Mouse (Mus musculus): ENCODE measurements around the gene Tgtp2.
"Not testable (repeated sequence)": the region's sequence is repeated elsewhere in the genome, so short reads cannot be mapped to it uniquely, and the experiment has no call there.

The Tgtp2 gene

GRCm38 (mm10) chr11:49086858-49087361, 22.9 kb upstream of the Tgtp2 start:
- peak in 1 of 2 experiments; percentile 17 for DNase-seq (ENCODE audit: low read depth in 2 of 2, low spot score in 2 of 2)

GRCm38 (mm10) chr11:49084875-49085274, 20.9 kb upstream of the Tgtp2 start:
- peak; percentile 57 to 64 for DNase-seq (ENCODE audit: low read depth in 2 of 2, low spot score in 2 of 2)

DNA sequence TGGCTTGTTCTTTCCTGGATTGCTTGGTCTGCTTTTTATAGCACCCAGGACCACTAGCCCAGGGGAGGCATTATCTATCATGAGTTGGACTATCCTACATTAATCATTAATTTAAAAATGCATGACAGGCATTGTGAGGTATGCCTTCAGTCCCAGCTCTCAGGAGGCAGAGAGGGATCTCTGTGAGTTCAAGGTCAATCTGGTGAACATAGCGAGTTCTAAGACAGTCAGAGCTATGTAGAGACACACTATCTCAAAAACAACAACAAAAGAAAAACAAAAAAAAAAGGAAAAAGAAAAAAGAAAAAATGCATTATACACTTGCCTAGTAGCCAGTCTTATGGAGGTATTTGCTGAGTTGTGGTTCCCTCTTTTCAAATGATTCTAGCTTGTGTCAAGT, 20.4 kb upstream of the Tgtp2 start:
- no peak for DNase-seq (ENCODE audit: low read depth in 2 of 2, low spot score in 2 of 2)

DNA sequence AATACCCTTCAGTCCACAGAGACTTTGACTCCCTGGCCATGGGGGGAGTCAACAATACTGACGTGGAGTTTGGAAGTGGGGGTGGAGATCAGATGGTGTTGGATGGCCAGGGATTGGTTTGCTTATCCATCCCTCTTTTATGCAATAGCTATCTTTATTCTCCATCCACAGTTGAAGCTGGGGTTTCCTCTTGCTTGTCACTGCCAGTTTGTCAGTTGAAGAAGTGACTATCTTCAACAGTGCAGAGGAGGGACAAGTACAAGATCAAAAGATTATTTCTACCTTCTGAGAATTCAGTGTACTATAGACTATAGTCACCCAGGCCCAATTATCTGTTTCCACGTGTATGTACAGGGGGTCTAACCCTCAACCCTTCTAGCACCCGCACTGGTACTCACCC, 19.8 kb upstream of the Tgtp2 start:
- no peak for DNase-seq (ENCODE audit: low read depth in 2 of 2, low spot score in 2 of 2)

DNA sequence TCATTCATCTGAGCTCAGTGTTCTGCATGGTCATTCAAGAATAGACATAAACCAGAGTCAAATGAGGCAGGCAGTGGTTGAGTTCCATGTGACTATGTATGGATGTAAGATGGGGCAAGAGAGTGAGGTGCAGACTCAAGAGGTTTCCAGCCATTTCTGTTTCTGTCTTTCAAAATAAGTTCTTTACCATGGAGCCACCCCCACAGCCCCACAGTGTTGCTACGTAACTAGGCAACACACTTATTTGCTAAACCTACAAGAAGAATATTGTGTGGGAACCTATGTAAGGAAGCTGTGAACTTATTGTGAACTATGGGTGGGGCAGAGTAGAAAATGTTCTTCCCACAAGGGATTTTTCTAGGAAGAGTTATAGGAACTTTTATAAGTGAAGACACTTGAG, 19.1 kb upstream of the Tgtp2 start:
- peak in 1 of 2 experiments; percentile 43 for DNase-seq (ENCODE audit: low read depth in 2 of 2, low spot score in 2 of 2)

DNA sequence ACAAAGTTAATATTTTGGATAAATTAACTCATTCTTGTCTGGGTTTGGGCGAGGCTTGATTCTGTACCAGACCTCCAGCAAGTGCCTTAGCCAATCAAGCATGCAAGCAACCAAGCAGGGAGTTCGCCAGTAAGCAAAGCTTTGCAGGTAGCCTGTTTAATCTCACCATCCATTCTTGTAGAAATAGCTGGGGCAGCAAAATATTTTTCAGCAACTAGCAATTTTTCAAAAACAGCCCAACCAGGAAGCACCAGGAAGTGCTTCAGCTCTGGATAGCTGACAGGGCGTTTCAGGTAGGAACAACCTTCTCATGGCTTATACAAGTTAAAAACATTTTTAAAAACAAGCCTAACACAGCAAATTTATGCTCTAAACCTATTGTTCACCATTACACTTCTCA, 17.9 kb upstream of the Tgtp2 start:
- DNase-seq (ENCODE audit: low read depth in 2 of 2, low spot score in 2 of 2) = no peak

- no peak for DNase-seq (ENCODE audit: low read depth in 2 of 2, low spot score in 2 of 2)
Observed at GRCm38 (mm10) chr11:49081356-49081755, 17.4 kb upstream of the Tgtp2 start.

GRCm38 (mm10) chr11:49080636-49081035, 16.6 kb upstream of the Tgtp2 start:
- no peak for DNase-seq (ENCODE audit: low read depth in 2 of 2, low spot score in 2 of 2)

DNA sequence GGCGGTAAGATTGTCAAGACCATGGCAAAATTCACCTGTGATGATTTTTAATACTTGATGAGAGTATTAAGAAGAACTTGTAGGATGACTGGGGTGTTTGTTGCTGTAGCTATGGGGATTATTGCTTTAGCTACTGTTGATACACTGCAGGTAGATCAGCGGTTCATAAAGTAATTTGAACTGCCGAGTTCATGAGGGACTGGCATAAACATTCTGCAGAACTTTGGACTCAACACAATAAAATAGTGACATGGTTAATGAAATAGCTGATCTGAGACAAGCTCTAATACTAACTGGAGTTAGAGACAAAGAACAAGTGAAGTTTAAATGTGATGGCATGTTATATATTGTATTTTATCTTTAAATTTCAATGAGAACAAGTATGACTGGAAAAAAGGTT, 14.7 kb upstream of the Tgtp2 start:
- DNase-seq (ENCODE audit: low read depth in 2 of 2, low spot score in 2 of 2) = no peak

GRCm38 (mm10) chr11:49077012-49077411, 13.0 kb upstream of the Tgtp2 start:
- DNase-seq (ENCODE audit: low read depth in 2 of 2, low spot score in 2 of 2) = no peak

GRCm38 (mm10) chr11:49076001-49076757, 12.2 kb upstream of the Tgtp2 start, which contains the start of gene Ifi47:
Ifi47 (plus strand) TSS chr11:49076587.
- DNase-seq (ENCODE audit: low read depth in 2 of 2, low spot score in 2 of 2) = not testable (repeated sequence)

GRCm38 (mm10) chr11:49068358-49068757, 4.4 kb upstream of the Tgtp2 start:
- no peak for DNase-seq (ENCODE audit: low read depth in 2 of 2, low spot score in 2 of 2)

DNA sequence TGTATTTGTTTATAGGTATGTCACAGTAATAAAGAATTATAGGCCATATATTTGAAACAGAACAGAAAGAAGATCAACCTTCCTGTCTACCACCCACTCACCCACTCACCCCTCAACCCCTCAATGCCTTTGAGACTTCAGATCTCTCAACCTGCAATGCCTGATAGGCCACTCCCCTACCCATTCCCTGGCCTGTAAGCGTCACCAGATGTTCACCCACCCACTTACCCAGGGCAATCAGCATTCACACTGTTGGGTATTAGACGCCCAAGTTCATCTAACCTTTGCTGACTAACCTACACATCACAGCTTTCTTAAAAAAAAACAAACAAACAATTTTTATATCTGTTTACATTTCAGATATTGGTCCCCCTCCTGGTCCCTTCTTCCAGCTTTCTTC, 2.1 kb downstream of the Tgtp2 start:
- DNase-seq (ENCODE audit: low read depth in 2 of 2, low spot score in 2 of 2) = peak in 1 of 2 experiments; percentile 18

DNA sequence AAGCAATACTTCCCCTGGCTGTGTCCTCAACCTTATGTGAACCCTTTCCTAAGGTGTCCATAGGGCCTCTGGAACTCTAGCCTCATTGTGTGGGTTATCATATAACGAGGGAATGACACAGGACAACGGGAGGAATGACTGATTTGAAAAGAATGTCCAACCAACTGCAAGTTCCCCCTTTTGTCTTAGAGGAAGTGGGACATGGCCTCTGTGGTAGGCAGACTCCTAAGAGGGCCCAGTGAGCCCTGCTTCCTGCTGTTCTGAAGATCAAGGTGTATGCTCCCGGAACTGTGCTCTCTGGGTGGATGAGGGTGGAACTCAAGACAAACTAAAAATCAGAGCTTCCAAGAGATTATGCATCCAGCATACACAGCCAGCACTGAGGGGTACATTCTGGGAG, 3.9 kb downstream of the Tgtp2 start:
- not testable (repeated sequence) for DNase-seq (ENCODE audit: low read depth in 2 of 2, low spot score in 2 of 2)

DNA sequence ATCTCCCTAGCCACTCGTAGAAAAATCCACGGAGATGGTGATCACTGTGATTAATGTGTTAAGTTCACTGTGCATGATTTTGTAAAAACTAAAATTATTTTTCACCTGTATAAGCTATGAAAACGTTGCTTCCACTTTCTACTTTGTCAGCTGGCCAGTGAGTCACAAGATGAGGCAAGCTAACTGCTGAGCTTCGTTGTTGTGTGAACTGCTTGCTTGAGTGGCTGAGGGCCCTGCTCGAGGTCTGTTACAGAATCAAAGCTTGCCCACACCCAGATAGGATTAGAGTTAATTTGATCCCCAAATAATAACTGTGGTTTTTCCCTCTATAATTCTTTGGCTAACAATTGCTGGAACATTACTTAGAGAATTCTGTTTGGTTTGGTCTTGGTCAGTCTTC, 12.1 kb downstream of the Tgtp2 start:
- not testable (repeated sequence) for DNase-seq (ENCODE audit: low read depth in 2 of 2, low spot score in 2 of 2)

- DNase-seq (ENCODE audit: low read depth in 2 of 2, low spot score in 2 of 2) = not testable (repeated sequence)
Observed at GRCm38 (mm10) chr11:49051093-49051891, 12.7 kb downstream of the Tgtp2 start, which contains the start of gene 9930111J21Rik2. 9930111J21Rik2 (minus strand) TSS chr11:49051242.

- not testable (repeated sequence) for DNase-seq (ENCODE audit: low read depth in 2 of 2, low spot score in 2 of 2)
Observed at GRCm38 (mm10) chr11:49050064-49050463, 13.9 kb downstream of the Tgtp2 start.

DNA sequence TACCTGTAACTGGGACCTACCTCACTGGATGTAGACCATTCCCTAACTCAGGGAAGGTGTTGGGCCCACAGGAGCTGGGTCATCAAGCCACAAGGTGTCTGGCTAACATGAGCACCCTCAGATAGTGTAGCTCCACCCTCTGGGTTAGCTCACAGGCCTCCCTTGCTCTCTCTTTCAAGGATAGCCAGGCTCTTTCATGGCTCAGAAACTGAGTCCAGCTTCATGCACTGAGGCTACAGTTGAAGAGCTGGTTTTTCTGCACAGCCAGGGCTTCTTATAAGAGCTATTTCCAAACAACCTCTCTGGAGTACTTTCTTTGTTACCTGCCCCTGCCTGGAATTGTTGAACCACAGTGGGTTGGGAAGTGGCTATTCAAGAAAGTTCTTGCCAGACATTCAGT, 51.9 kb downstream of the Tgtp2 start:
- DNase-seq (ENCODE audit: low read depth in 2 of 2, low spot score in 2 of 2) = not testable (repeated sequence)

All from CD8-positive naive resting alpha-beta T cell, adult 2 months (primary cell).